Mouse (Mus musculus) bone marrow, adult 2 months (tissue): ENCODE measurements around the gene Cd274.

Experiments
- CTCF ChIP-seq: fragments of 200-500 bp; IDR thresholded peaks from 2 replicates; pipeline ENCODE4 v1.5.1; 2011; ENCODE audit warnings: low read length, control low read depth; ENCODE audit not compliant: control insufficient read depth, insufficient read depth
- POLR2A ChIP-seq: fragments of 200-500 bp; IDR thresholded peaks from 2 replicates; pipeline ENCODE4 v1.6.1; 2011; ENCODE audit warnings: low read depth, mild to moderate bottlenecking, control low read depth, low read length, borderline replicate concordance; ENCODE audit not compliant: control insufficient read depth

DNA sequence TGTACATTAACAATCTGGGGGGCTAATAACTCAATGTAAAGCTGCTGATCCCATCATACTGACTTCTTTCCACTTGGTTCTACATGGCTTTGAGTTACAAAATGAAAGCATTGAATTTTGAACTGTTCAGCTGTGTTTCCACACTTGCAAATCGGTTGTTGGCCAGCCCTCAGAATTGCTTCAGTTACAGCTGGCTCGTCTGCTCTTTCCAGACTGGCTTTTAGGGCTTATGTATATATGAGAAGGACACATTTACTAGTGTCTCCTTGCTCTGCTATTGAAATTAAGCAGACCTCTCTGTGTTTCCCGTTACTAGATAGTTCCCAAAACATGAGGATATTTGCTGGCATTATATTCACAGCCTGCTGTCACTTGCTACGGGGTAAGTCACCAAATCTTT is 4.9 kb downstream of the Cd274 start:
- TF ChIP-seq POLR2A (no peak), CTCF (no peak)
